Mouse (Mus musculus): ENCODE data around the gene 4833439L19Rik. TPM values are rescaled to one million over a fixed set of nuclear protein-coding genes. Genes with fewer than 3 reads are reported as not detected.

4833439L19Rik gene
- polyA plus RNA-seq, 2 experiments = 84.6 to 125 TPM

GRCm38 (mm10) chr13:54559656-54560055 lies 5.6 kb downstream of the 4833439L19Rik start:
- no peak for DNase-seq (ENCODE audit: low spot score)
- Histone ChIP-seq H3K4me3 (replicated peaks; ENCODE audit: low read length) (no peak overlapping the region), H3K4me2 (replicated peaks; ENCODE audit: low read depth, low read length, severe bottlenecking) (no peak overlapping the region), H3K9ac (ENCODE audit: low read depth, low read length, severe bottlenecking) (no peak overlapping the region), H3K27ac (replicated peaks; ENCODE audit: low read depth, low read length) (no peak overlapping the region), H3K27me3 (ENCODE audit: control insufficient read depth, insufficient read depth, low read length) (no peaks in the 10 kb centered on the region), H3K9me3 (ENCODE audit: control insufficient read depth, low read length) (no peaks in the 10 kb centered on the region), H3K4me1 (ENCODE audit: control insufficient read depth, insufficient read depth, low read length) (peaks cover 6% of the 10 kb centered on the region; the same call in 1 of the 2 replicates), H3K36me3 (ENCODE audit: control insufficient read depth, insufficient read depth, low read length) (peaks cover 80% of the 10 kb centered on the region)
- no peak for ATAC-seq (ENCODE audit: low FRiP score, low read depth)
- WGBS = 86% methylated on average over 2 of the region's 2 CpGs
- TF ChIP-seq POLR2A (IDR thresholded peaks at IDR 0.05; ENCODE audit: borderline replicate concordance, extremely low read depth, insufficient read depth, insufficient read length) = no peak

- no peaks in the 10 kb centered on the region for H3K9me3 ChIP-seq (ENCODE audit: control insufficient read depth, low read length)
- no peak for TF ChIP-seq POLR2A (IDR thresholded peaks at IDR 0.05; ENCODE audit: borderline replicate concordance, extremely low read depth, insufficient read depth, insufficient read length)
- ATAC-seq (ENCODE audit: low FRiP score, low read depth) = no peak
- H3K9ac ChIP-seq (ENCODE audit: low read depth, low read length, severe bottlenecking) = no peak overlapping the region
- H3K27ac ChIP-seq (replicated peaks; ENCODE audit: low read depth, low read length) = no peak overlapping the region
- no peak overlapping the region for H3K4me2 ChIP-seq (replicated peaks; ENCODE audit: low read depth, low read length, severe bottlenecking)
- WGBS = 95% methylated on average over 1 of the region's 1 CpGs
- H3K4me1 ChIP-seq (ENCODE audit: control insufficient read depth, insufficient read depth, low read length) = no peaks in the 10 kb centered on the region
- H3K27me3 ChIP-seq (ENCODE audit: control insufficient read depth, insufficient read depth, low read length) = no peaks in the 10 kb centered on the region
- no peak overlapping the region for H3K4me3 ChIP-seq (replicated peaks; ENCODE audit: low read length)
- peaks cover 91% of the 10 kb centered on the region for H3K36me3 ChIP-seq (ENCODE audit: control insufficient read depth, insufficient read depth, low read length)
- no peak for DNase-seq (ENCODE audit: low spot score)
Measured at GRCm38 (mm10) chr13:54557652-54558051, 7.6 kb downstream of the 4833439L19Rik start.

DNA sequence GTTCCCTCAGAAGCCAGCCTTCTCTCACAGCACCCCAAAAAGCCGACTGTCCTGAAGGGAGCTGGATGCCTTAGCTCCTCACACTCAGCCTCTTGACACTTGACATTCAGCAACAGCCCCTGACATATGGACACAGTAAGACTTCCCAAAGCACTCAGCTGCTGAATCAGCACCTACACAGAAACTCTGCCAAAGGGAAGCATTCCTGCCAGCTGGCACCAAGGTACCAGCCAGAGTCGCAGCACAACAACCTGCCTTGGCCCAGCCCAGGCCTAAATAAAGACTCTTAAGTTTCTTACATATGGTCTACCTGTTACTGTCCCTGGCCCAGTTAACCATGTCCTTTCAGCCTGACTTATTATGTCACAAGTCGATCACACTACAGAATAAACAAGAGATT lies 8.4 kb downstream of the 4833439L19Rik start:
- H3K4me3 ChIP-seq (replicated peaks; ENCODE audit: low read length) = no peak overlapping the region
- no peak overlapping the region for H3K9ac ChIP-seq (ENCODE audit: low read depth, low read length, severe bottlenecking)
- no peak overlapping the region for H3K27ac ChIP-seq (replicated peaks; ENCODE audit: low read depth, low read length)
- no peaks in the 10 kb centered on the region for H3K9me3 ChIP-seq (ENCODE audit: control insufficient read depth, low read length)
- H3K27me3 ChIP-seq (ENCODE audit: control insufficient read depth, insufficient read depth, low read length) = no peaks in the 10 kb centered on the region
- ATAC-seq (ENCODE audit: low FRiP score, low read depth) (no peak), DNase-seq (ENCODE audit: low spot score) (no peak)
- no peaks in the 10 kb centered on the region for H3K4me1 ChIP-seq (ENCODE audit: control insufficient read depth, insufficient read depth, low read length)
- 89% methylated on average over 3 of the region's 3 CpGs for WGBS
- H3K4me2 ChIP-seq (replicated peaks; ENCODE audit: low read depth, low read length, severe bottlenecking) = no peak overlapping the region
- no peak for TF ChIP-seq POLR2A (IDR thresholded peaks at IDR 0.05; ENCODE audit: borderline replicate concordance, extremely low read depth, insufficient read depth, insufficient read length)
- H3K36me3 ChIP-seq (ENCODE audit: control insufficient read depth, insufficient read depth, low read length) = peaks cover 91% of the 10 kb centered on the region

DNA sequence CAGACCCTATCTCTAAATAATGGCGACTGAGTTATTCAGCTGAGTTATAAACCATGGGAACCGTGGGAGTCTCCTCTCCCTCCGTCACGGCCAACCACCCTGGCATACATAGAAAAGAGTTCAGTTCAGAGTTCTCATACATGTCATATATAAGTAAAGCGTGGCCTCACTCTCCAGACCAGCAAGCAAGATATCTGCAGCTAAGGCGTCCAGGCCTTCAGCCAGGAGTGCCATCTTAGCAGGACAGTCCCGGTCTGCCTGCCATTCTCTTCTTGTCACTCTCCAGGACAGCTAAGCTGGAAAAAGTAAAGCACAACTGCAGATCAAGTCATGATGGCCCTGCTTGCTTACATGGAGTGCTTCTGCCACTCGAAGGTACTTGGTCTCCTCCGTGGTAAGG lies 9.1 kb downstream of the 4833439L19Rik start:
- Histone ChIP-seq H3K4me1 (ENCODE audit: control insufficient read depth, insufficient read depth, low read length) (no peaks in the 10 kb centered on the region), H3K9me3 (ENCODE audit: control insufficient read depth, low read length) (no peaks in the 10 kb centered on the region), H3K27me3 (ENCODE audit: control insufficient read depth, insufficient read depth, low read length) (no peaks in the 10 kb centered on the region), H3K27ac (replicated peaks; ENCODE audit: low read depth, low read length) (no peak overlapping the region), H3K36me3 (ENCODE audit: control insufficient read depth, insufficient read depth, low read length) (peaks cover 91% of the 10 kb centered on the region), H3K4me2 (replicated peaks; ENCODE audit: low read depth, low read length, severe bottlenecking) (no peak overlapping the region), H3K4me3 (replicated peaks; ENCODE audit: low read length) (no peak overlapping the region), H3K9ac (ENCODE audit: low read depth, low read length, severe bottlenecking) (no peak overlapping the region)
- no peak for TF ChIP-seq POLR2A (IDR thresholded peaks at IDR 0.05; ENCODE audit: borderline replicate concordance, extremely low read depth, insufficient read depth, insufficient read length)
- no peak for ATAC-seq (ENCODE audit: low FRiP score, low read depth)
- DNase-seq (ENCODE audit: low spot score) = no peak
- WGBS = 95% methylated on average over 9 of the region's 9 CpGs

GRCm38 (mm10) chr13:54548036-54548435 lies 17.2 kb downstream of the 4833439L19Rik start:
- no peak for DNase-seq (ENCODE audit: low spot score)
- no peak overlapping the region for H3K9ac ChIP-seq (ENCODE audit: low read depth, low read length, severe bottlenecking)
- H3K4me2 ChIP-seq (replicated peaks; ENCODE audit: low read depth, low read length, severe bottlenecking) = no peak overlapping the region
- ATAC-seq (ENCODE audit: low FRiP score, low read depth) = no peak
- no peaks in the 10 kb centered on the region for H3K9me3 ChIP-seq (ENCODE audit: control insufficient read depth, low read length)
- no peak overlapping the region for H3K27ac ChIP-seq (replicated peaks; ENCODE audit: low read depth, low read length)
- H3K4me3 ChIP-seq (replicated peaks; ENCODE audit: low read length) = no peak overlapping the region
- no peaks in the 10 kb centered on the region for H3K4me1 ChIP-seq (ENCODE audit: control insufficient read depth, insufficient read depth, low read length)
- peaks cover 64% of the 10 kb centered on the region for H3K36me3 ChIP-seq (ENCODE audit: control insufficient read depth, insufficient read depth, low read length)
- TF ChIP-seq POLR2A (IDR thresholded peaks at IDR 0.05; ENCODE audit: borderline replicate concordance, extremely low read depth, insufficient read depth, insufficient read length) = no peak
- WGBS = 80% methylated on average over 7 of the region's 7 CpGs
- H3K27me3 ChIP-seq (ENCODE audit: control insufficient read depth, insufficient read depth, low read length) = no peaks in the 10 kb centered on the region

DNA sequence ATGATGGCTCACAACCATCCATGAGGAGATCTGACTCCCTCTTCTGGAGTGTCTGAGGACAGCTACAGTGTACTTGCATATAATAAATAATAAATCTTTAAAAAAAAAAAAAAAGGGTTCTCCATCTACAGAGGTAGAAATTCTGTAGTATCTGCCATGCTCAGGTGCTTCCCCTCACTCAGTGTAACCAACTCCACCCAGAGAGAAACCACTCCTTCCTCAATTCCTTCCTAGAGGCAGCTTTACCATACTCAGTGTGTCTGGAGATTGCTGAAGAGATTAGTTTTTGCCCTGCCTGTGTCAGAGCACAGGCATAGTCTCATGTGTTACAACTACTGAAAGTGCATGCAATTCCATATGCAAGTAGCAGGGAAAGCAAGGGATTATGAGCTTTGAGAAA lies 33.1 kb downstream of the 4833439L19Rik start:
- H3K4me1 ChIP-seq (ENCODE audit: control insufficient read depth, insufficient read depth, low read length) = no peaks in the 10 kb centered on the region
- ATAC-seq (ENCODE audit: low FRiP score, low read depth) = no peak
- no peak for TF ChIP-seq POLR2A (IDR thresholded peaks at IDR 0.05; ENCODE audit: borderline replicate concordance, extremely low read depth, insufficient read depth, insufficient read length)
- no peaks in the 10 kb centered on the region for H3K27me3 ChIP-seq (ENCODE audit: control insufficient read depth, insufficient read depth, low read length)
- no peak overlapping the region for H3K27ac ChIP-seq (replicated peaks; ENCODE audit: low read depth, low read length)
- no peak overlapping the region for H3K9ac ChIP-seq (ENCODE audit: low read depth, low read length, severe bottlenecking)
- H3K4me3 ChIP-seq (replicated peaks; ENCODE audit: low read length) = no peak overlapping the region
- H3K4me2 ChIP-seq (replicated peaks; ENCODE audit: low read depth, low read length, severe bottlenecking) = no peak overlapping the region
- no peak for DNase-seq (ENCODE audit: low spot score)
- H3K36me3 ChIP-seq (ENCODE audit: control insufficient read depth, insufficient read depth, low read length) = peaks cover 67% of the 10 kb centered on the region
- H3K9me3 ChIP-seq (ENCODE audit: control insufficient read depth, low read length) = no peaks in the 10 kb centered on the region

Data from limb, embryonic 14.5 days (tissue).